Mouse (Mus musculus) hindbrain, embryonic 13.5 days (tissue): Measurements from ENCODE around the gene Dynll1. TPM values are rescaled to one million over a fixed set of nuclear protein-coding genes. Genes with fewer than 3 reads are reported as not detected.
A peak's percentile ranks its signal among the peaks of the same experiment; 100 is the strongest.

Source experiments
- ATAC-seq: fragments of 200-750 bp; cut with Nextera tagmentation; 2 replicates; pipeline ENCODE4 v1.8.0; 2017; ENCODE audit warnings: moderate TSS enrichment; ENCODE audit not compliant: low FRiP score
- H3K27ac ChIP-seq: fragments of 300-500 bp; sonication (generic); 2 replicates; pipeline ENCODE4 v1.5.1; 2015; ENCODE audit warnings: inconsistent platforms, mild to moderate bottlenecking, moderate library complexity
- H3K27me3 ChIP-seq: fragments of 300-500 bp; sonication (generic); 2 replicates; pipeline ENCODE4 v1.6.1; 2015; ENCODE audit warnings: mild to moderate bottlenecking, inconsistent platforms
- H3K36me3 ChIP-seq: fragments of 300-500 bp; sonication (generic); 2 replicates; pipeline ENCODE4 v1.6.1; 2015; ENCODE audit warnings: mild to moderate bottlenecking, inconsistent platforms
- H3K4me1 ChIP-seq: fragments of 300-500 bp; sonication (generic); replicated peaks from 2 replicates; pipeline ENCODE4 v1.6.1; 2015; ENCODE audit warnings: inconsistent platforms
- H3K4me2 ChIP-seq: fragments of 300-500 bp; sonication (generic); 2 replicates; pipeline ENCODE4 v1.6.1; 2015; ENCODE audit warnings: inconsistent platforms, mild to moderate bottlenecking, moderate library complexity
- H3K4me3 ChIP-seq: fragments of 300-500 bp; sonication (generic); 2 replicates; pipeline ENCODE4 v1.5.1; 2015; ENCODE audit warnings: mild to moderate bottlenecking, inconsistent platforms
- H3K9ac ChIP-seq: fragments of 300-500 bp; sonication (generic); 2 replicates; pipeline ENCODE4 v1.6.1; 2015; ENCODE audit warnings: mild to moderate bottlenecking, inconsistent platforms
- H3K9me3 ChIP-seq: fragments of 300-500 bp; sonication (generic); 2 replicates; pipeline ENCODE4 v1.6.1; 2016; ENCODE audit warnings: inconsistent platforms
- WGBS: fragments of 180-500 bp; shearing (Covaris S2); methylation state at CpG from one replicate; pipeline ENCODE4 v1.1.7; 2015; 5-methylcytosine and 5-hydroxymethylcytosine counted together
- polyA plus RNA-seq: library from polyadenylated mRNA; unstranded; fragments of >200 nt; fragmentation: Nextera tagmentation; extraction: Ambion mirVana; gene quantifications from 2 replicates; pipeline ENCODE4 v1.2.1, GENCODE M21; 2015

Dynll1 gene
- polyA plus RNA-seq, 1 experiment from 2014 or later: 1,377 TPM

- 15% methylated on average over 26 of the region's 26 CpGs for WGBS
- Histone ChIP-seq H3K36me3 (peaks cover 16% of the 10 kb centered on the region), H3K4me1 (peaks cover 45% of the 10 kb centered on the region), H3K9me3 (no peaks in the 10 kb centered on the region), H3K4me3 (peak within 1 kb of the TSS; percentile 100), H3K4me2 (peak within 1 kb of the TSS; percentile 93), H3K9ac (peak within 1 kb of the TSS; percentile 99), H3K27ac (peak within 1 kb of the TSS; percentile 90), H3K27me3 (no peaks in the 10 kb centered on the region)
- peak; percentile 84 for ATAC-seq
These were observed 27.8 kb downstream of the Dynll1 start, which contains the start of gene Rnf10 for GRCm38 (mm10) chr5:115272812-115273548. Gene Rnf10, minus strand, starts transcription at chr5:115272898.

GRCm38 (mm10) chr5:115271931-115272811 lies 28.6 kb downstream of the Dynll1 start:
- H3K9me3 ChIP-seq: no peaks in the 10 kb centered on the region
- under 1% methylated on average over 68 of the region's 77 CpGs for WGBS
- peaks cover 16% of the 10 kb centered on the region for H3K36me3 ChIP-seq
- peak overlapping the region; percentile 99 for H3K9ac ChIP-seq
- peak overlapping the region; percentile 100 for H3K4me3 ChIP-seq
- H3K27me3 ChIP-seq: no peaks in the 10 kb centered on the region
- peaks cover 49% of the 10 kb centered on the region for H3K4me1 ChIP-seq
- H3K27ac ChIP-seq: peak overlapping the region; percentile 90
- peak overlapping the region; percentile 93 for H3K4me2 ChIP-seq
- peak; percentile 32 for ATAC-seq

- ATAC-seq: no peak
- H3K4me3 ChIP-seq: peak overlapping the region; percentile 100
These were observed 30.8 kb downstream of the Dynll1 start for GRCm38 (mm10) chr5:115269969-115270368.

GRCm38 (mm10) chr5:115268266-115268665 lies 32.5 kb downstream of the Dynll1 start:
- H3K27me3 ChIP-seq: no peaks in the 10 kb centered on the region
- no peak for ATAC-seq
- H3K27ac ChIP-seq: no peak overlapping the region
- H3K9ac ChIP-seq: no peak overlapping the region
- peaks cover 27% of the 10 kb centered on the region for H3K36me3 ChIP-seq
- no peak overlapping the region for H3K4me3 ChIP-seq
- no peaks in the 10 kb centered on the region for H3K9me3 ChIP-seq
- WGBS: 68% methylated on average over 3 of the region's 3 CpGs
- no peak overlapping the region for H3K4me2 ChIP-seq
- H3K4me1 ChIP-seq: peaks cover 61% of the 10 kb centered on the region

More at GRCm38 (mm10) chr5:115269969-115270368, 30.8 kb downstream of the Dynll1 start:
- H3K36me3 ChIP-seq: peaks cover 25% of the 10 kb centered on the region
- peak overlapping the region; percentile 99; the same call in 1 of the 2 replicates for H3K9ac ChIP-seq
- H3K27me3 ChIP-seq: no peaks in the 10 kb centered on the region
- H3K27ac ChIP-seq: no peak overlapping the region
- peak overlapping the region; percentile 93 for H3K4me2 ChIP-seq
- H3K9me3 ChIP-seq: no peaks in the 10 kb centered on the region
- WGBS: 100% methylated on average over 1 of the region's 1 CpGs
- peaks cover 63% of the 10 kb centered on the region for H3K4me1 ChIP-seq

GRCm38 (mm10) chr5:115267469-115268045 lies 33.2 kb downstream of the Dynll1 start:
- Histone ChIP-seq H3K4me1 (peaks cover 63% of the 10 kb centered on the region), H3K9ac (no peak overlapping the region), H3K27ac (no peak overlapping the region), H3K4me3 (no peak overlapping the region), H3K4me2 (no peak overlapping the region), H3K36me3 (peaks cover 33% of the 10 kb centered on the region), H3K9me3 (no peaks in the 10 kb centered on the region), H3K27me3 (no peaks in the 10 kb centered on the region)
- no peak for ATAC-seq
- WGBS: 84% methylated on average over 3 of the region's 3 CpGs

GRCm38 (mm10) chr5:115266787-115267468 lies 33.9 kb downstream of the Dynll1 start:
- Histone ChIP-seq H3K4me1 (peaks cover 63% of the 10 kb centered on the region), H3K27ac (no peak overlapping the region)
- ATAC-seq: no peak

GRCm38 (mm10) chr5:115266340-115266739 lies 34.5 kb downstream of the Dynll1 start:
- Histone ChIP-seq H3K9me3 (no peaks in the 10 kb centered on the region), H3K9ac (peak overlapping the region; percentile 30; the same call in 1 of the 2 replicates), H3K36me3 (peaks cover 34% of the 10 kb centered on the region), H3K4me3 (no peak overlapping the region), H3K4me2 (no peak overlapping the region), H3K4me1 (peaks cover 59% of the 10 kb centered on the region), H3K27me3 (no peaks in the 10 kb centered on the region), H3K27ac (no peak overlapping the region)
- 92% methylated on average over 5 of the region's 5 CpGs for WGBS
- no peak for ATAC-seq

More at GRCm38 (mm10) chr5:115266787-115267468, 33.9 kb downstream of the Dynll1 start:
- Histone ChIP-seq H3K4me3 (no peak overlapping the region), H3K4me2 (no peak overlapping the region), H3K9me3 (no peaks in the 10 kb centered on the region), H3K27me3 (no peaks in the 10 kb centered on the region), H3K36me3 (peaks cover 34% of the 10 kb centered on the region), H3K9ac (0 out of 2 replicates have a peak overlapping the region, but pooled peaks have one; percentile 30)
- WGBS: 93% methylated on average over 8 of the region's 8 CpGs

GRCm38 (mm10) chr5:115262502-115263291 lies 38.1 kb downstream of the Dynll1 start:
- no peaks in the 10 kb centered on the region for H3K27me3 ChIP-seq
- no peak overlapping the region for H3K4me2 ChIP-seq
- H3K9me3 ChIP-seq: no peaks in the 10 kb centered on the region
- peaks cover 25% of the 10 kb centered on the region for H3K4me1 ChIP-seq
- H3K36me3 ChIP-seq: peaks cover 47% of the 10 kb centered on the region
- no peak overlapping the region for H3K9ac ChIP-seq
- no peak overlapping the region for H3K27ac ChIP-seq
- no peak overlapping the region for H3K4me3 ChIP-seq
- WGBS: 88% methylated on average over 14 of the region's 14 CpGs
- ATAC-seq: no peak

- H3K9ac ChIP-seq: no peak overlapping the region
These were observed 38.9 kb downstream of the Dynll1 start for GRCm38 (mm10) chr5:115261880-115262279.

GRCm38 (mm10) chr5:115261141-115261540 lies 39.7 kb downstream of the Dynll1 start:
- ATAC-seq: no peak
- H3K27ac ChIP-seq: no peak overlapping the region
- H3K9ac ChIP-seq: no peak overlapping the region
- H3K9me3 ChIP-seq: no peaks in the 10 kb centered on the region
- H3K4me3 ChIP-seq: no peak overlapping the region
- H3K27me3 ChIP-seq: no peaks in the 10 kb centered on the region
- peaks cover 14% of the 10 kb centered on the region for H3K4me1 ChIP-seq
- no peak overlapping the region for H3K4me2 ChIP-seq
- peaks cover 55% of the 10 kb centered on the region for H3K36me3 ChIP-seq
- WGBS: 90% methylated on average over 8 of the region's 8 CpGs

More at GRCm38 (mm10) chr5:115261880-115262279, 38.9 kb downstream of the Dynll1 start:
- 89% methylated on average over 1 of the region's 1 CpGs for WGBS
- Histone ChIP-seq H3K27me3 (no peaks in the 10 kb centered on the region), H3K4me1 (peaks cover 21% of the 10 kb centered on the region), H3K27ac (no peak overlapping the region), H3K4me2 (no peak overlapping the region), H3K9me3 (no peaks in the 10 kb centered on the region), H3K36me3 (peaks cover 55% of the 10 kb centered on the region), H3K4me3 (no peak overlapping the region)
- no peak for ATAC-seq

- H3K4me1 ChIP-seq: peaks cover 10% of the 10 kb centered on the region; the same call in 1 of the 2 replicates
- H3K4me2 ChIP-seq: no peak overlapping the region
- no peak overlapping the region for H3K27ac ChIP-seq
- no peaks in the 10 kb centered on the region for H3K9me3 ChIP-seq
- no peak for ATAC-seq
- H3K36me3 ChIP-seq: peaks cover 62% of the 10 kb centered on the region
- no peaks in the 10 kb centered on the region for H3K27me3 ChIP-seq
- 94% methylated on average over 6 of the region's 6 CpGs for WGBS
- H3K9ac ChIP-seq: no peak overlapping the region
- no peak overlapping the region for H3K4me3 ChIP-seq
These were observed 40.4 kb downstream of the Dynll1 start for GRCm38 (mm10) chr5:115260356-115260755.
